13 mouse cellular contexts compared by ENCODE assay signal in genomic region chr2:26041163-26041810, GRCm38 (mm10). TPM values are rescaled to one million over a fixed set of nuclear protein-coding genes. Genes with fewer than 3 reads are reported as not detected.
DNase-seq lines count a peak whose midpoint lies in the region; ATAC-seq and TF ChIP-seq lines count a peak whose summit lies in the region.
"Had no signal": no experiment of that assay in that cellular context is flagged by ENCODE, and none has a peak within 500 bp of the region (broad histone marks: within the 10 kb centered on the region; RNA-seq: fewer than 3 reads in every experiment).

No protein-coding gene starts in this region.

- no peak overlapping the region for H3K4me3 ChIP-seq in heart, embryonic 12.5 days
- no peak overlapping the region for H3K4me3 ChIP-seq in heart, adult 2 months
- peak overlapping the region; percentile 39 for H3K4me3 ChIP-seq in E14TG2a.4 (replicated peaks; ENCODE audit: low read length)
- H3K4me3 ChIP-seq in intestine, embryonic 14.5 days (ENCODE audit: low read depth, low read length): no peak overlapping the region

- no peak for TF ChIP-seq EP300 in heart, adult 2 months (IDR thresholded peaks at IDR 0.05; ENCODE audit: insufficient read depth, low read depth, low read length)

- TF ChIP-seq CTCF in heart, adult 2 months (IDR thresholded peaks at IDR 0.05): no peak
- TF ChIP-seq CTCF in E14TG2a.4 (conservative IDR thresholded peaks at IDR 0.05; ENCODE audit: low read length): no peak

- no peak for DNase-seq in heart, adult 2 months
- DNase-seq in intestine, embryonic 14.5 days (ENCODE audit: low spot score): peak; percentile 55
- DNase-seq in kidney, postnatal 4 days: peak; percentile 69 to 80
- no peak for DNase-seq in gastrocnemius, postnatal 25 days
- DNase-seq in left cerebral cortex, adult 18-20 months (ENCODE audit: low spot score in 2 of 2): no peak
- DNase-seq in right cerebral cortex, postnatal 36 days (ENCODE audit: low spot score in 2 of 2): no peak
- DNase-seq: cerebellum, postnatal 14 days; right cerebral cortex, postnatal 4 days; thymus, postnatal 25 days had no signal

- intact Hi-C loops in heart, adult 2 months (cut with DNase I): no loop called here

- no peaks in the 10 kb centered on the region for H3K9me3 ChIP-seq in heart, embryonic 12.5 days (replicated peaks)
- H3K9me3 ChIP-seq in E14TG2a.4 (ENCODE audit: low read length): no peaks in the 10 kb centered on the region
- no peaks in the 10 kb centered on the region for H3K9me3 ChIP-seq in intestine, embryonic 14.5 days (ENCODE audit: control insufficient read depth, low read length)

- peak overlapping the region; percentile 32 for H3K9ac ChIP-seq in heart, embryonic 12.5 days
- no peak overlapping the region for H3K9ac ChIP-seq in heart, adult 2 months (ENCODE audit: low read depth, low read length)
- H3K9ac ChIP-seq in intestine, embryonic 14.5 days (ENCODE audit: low read length): no peak overlapping the region

- 39% methylated on average over 14 of the region's 14 CpGs for WGBS in heart, embryonic 12.5 days
- WGBS in heart, adult 2 months: 42% methylated on average over 14 of the region's 14 CpGs
- 28% methylated on average over 14 of the region's 14 CpGs for WGBS in intestine, embryonic 14.5 days

- no peaks in the 10 kb centered on the region for H3K36me3 ChIP-seq in heart, embryonic 12.5 days
- no peaks in the 10 kb centered on the region for H3K36me3 ChIP-seq in heart, adult 2 months (ENCODE audit: control insufficient read depth, insufficient read depth, low read length)
- no peaks in the 10 kb centered on the region for H3K36me3 ChIP-seq in E14TG2a.4 (ENCODE audit: insufficient read depth, low read length)
- no peaks in the 10 kb centered on the region for H3K36me3 ChIP-seq in intestine, embryonic 14.5 days (ENCODE audit: control insufficient read depth, insufficient read depth, low read length)

- no peak overlapping the region for H3K27ac ChIP-seq in heart, embryonic 12.5 days (ENCODE audit: poor library complexity, severe bottlenecking)
- no peak overlapping the region for H3K27ac ChIP-seq in heart, adult 2 months
- H3K27ac ChIP-seq in intestine, embryonic 14.5 days (ENCODE audit: low read depth): no peak overlapping the region
- H3K27ac ChIP-seq: hindbrain, postnatal 0 days had no signal

- no peak for TF ChIP-seq POLR2A in heart, adult 2 months (IDR thresholded peaks at IDR 0.05; ENCODE audit: insufficient read depth, low read depth, low read length)

- peaks cover 23% of the 10 kb centered on the region for H3K4me1 ChIP-seq in heart, embryonic 12.5 days (replicated peaks)
- no peaks in the 10 kb centered on the region; the same call in 1 of the 2 replicates for H3K4me1 ChIP-seq in heart, adult 2 months (ENCODE audit: control insufficient read depth, insufficient read depth, low read length)
- peaks cover 22% of the 10 kb centered on the region for H3K4me1 ChIP-seq in E14TG2a.4 (replicated peaks; ENCODE audit: low read depth, low read length)
- peaks cover 12% of the 10 kb centered on the region for H3K4me1 ChIP-seq in intestine, embryonic 14.5 days (replicated peaks; ENCODE audit: control insufficient read depth, insufficient read depth, low read length)

- H3K27me3 ChIP-seq in heart, embryonic 12.5 days (replicated peaks): 0 out of 2 replicates have a peak, but pooled peaks cover 7% of the 10 kb centered on the region
- H3K27me3 ChIP-seq in heart, adult 2 months (ENCODE audit: control insufficient read depth, insufficient read depth, low read length): no peaks in the 10 kb centered on the region
- H3K27me3 ChIP-seq in E14TG2a.4 (ENCODE audit: insufficient read depth, low read length): peaks cover 23% of the 10 kb centered on the region
- H3K27me3 ChIP-seq in intestine, embryonic 14.5 days (replicated peaks; ENCODE audit: control insufficient read depth, insufficient read depth, low read length): no peaks in the 10 kb centered on the region

- H3K4me2 ChIP-seq in heart, embryonic 12.5 days: peak overlapping the region; percentile 2
- peak overlapping the region; percentile 18; the same call in 1 of the 2 replicates for H3K4me2 ChIP-seq in intestine, embryonic 14.5 days (ENCODE audit: low read length)

- ATAC-seq in heart, embryonic 12.5 days (ENCODE audit: insufficient number of reproducible peaks, low FRiP score): no peak
- peak; percentile 56 for ATAC-seq in intestine, embryonic 14.5 days (replicated peaks; ENCODE audit: low FRiP score, low TSS enrichment, low read depth)
- ATAC-seq: forebrain, embryonic 14.5 days; hindbrain, postnatal 0 days had no signal

- H3K79me2 ChIP-seq in heart, adult 2 months (replicated peaks; ENCODE audit: control insufficient read depth, insufficient read depth, low read length): no peaks in the 10 kb centered on the region

RNA-seq across cellular contexts. Expression of gene Ubac1, which starts 19.7 kb away (rescaled TPM):
- 107 and 111 TPM in 2 replicates for polyA plus RNA-seq in heart, embryonic 12.5 days (2016; fragmentation: Nextera tagmentation; extraction: Ambion mirVana)
- total RNA-seq in heart, adult 2 months (2021): 10 to 100 TPM; 86.3 to 92.0 TPM
- 116 and 139 TPM in 2 replicates for polyA plus RNA-seq in heart, adult 2 months (2012; rRNA removed)
- polyA plus RNA-seq in intestine, embryonic 14.5 days (2014; fragmentation: Nextera tagmentation; extraction: Ambion mirVana): 90.2 and 90.3 TPM in 2 replicates
- total RNA-seq in gastrocnemius, postnatal 25 days (2021): 100 to 1,000 TPM; 224 to 227 TPM
- total RNA-seq in left cerebral cortex, adult 18-20 months (2021): 10 to 100 TPM; 55.6 to 59.6 TPM

RNA-seq across cellular contexts. Expression of gene Camsap1, which starts 58.2 kb away (rescaled TPM):
- polyA plus RNA-seq in heart, embryonic 12.5 days (2016; fragmentation: Nextera tagmentation; extraction: Ambion mirVana): 17.9 and 22.1 TPM in 2 replicates
- total RNA-seq in heart, adult 2 months (2021): 10 to 100 TPM; 38.9 to 45.1 TPM
- 7.4 and 13.5 TPM in 2 replicates for polyA plus RNA-seq in heart, adult 2 months (2012; rRNA removed)
- polyA plus RNA-seq in intestine, embryonic 14.5 days (2014; fragmentation: Nextera tagmentation; extraction: Ambion mirVana): 16.8 and 17.7 TPM in 2 replicates
- 10 to 100 TPM; 25.7 to 42.1 TPM for total RNA-seq in gastrocnemius, postnatal 25 days (2021)
- 100 to 1,000 TPM; 155 to 171 TPM for total RNA-seq in left cerebral cortex, adult 18-20 months (2021)

Comparison
In these comparisons a context has a peak if more than half of its experiments do, and no peak if none do; other contexts are left out.
1. DNase-seq: peak in intestine, embryonic 14.5 days (single experiment) and kidney, postnatal 4 days (2 of 2); none in heart, adult 2 months (0 of 2), gastrocnemius, postnatal 25 days (single experiment), left cerebral cortex, adult 18-20 months (0 of 2) and right cerebral cortex, postnatal 36 days (0 of 2).